Mouse (Mus musculus) erythroblast, embryonic 14.5 days (primary cell): Measurements from ENCODE around the gene Fbxo46.

ENCODE experiments used
- GATA1 ChIP-seq: IDR thresholded peaks from 2 replicates; pipeline ENCODE4 v1.6.1; 2012; ENCODE audit warnings: low read length, inconsistent platforms, mixed read lengths
- TAL1 ChIP-seq: IDR thresholded peaks from 3 replicates; pipeline ENCODE4 v1.6.1; 2012; ENCODE audit warnings: low read length, inconsistent platforms, mixed read lengths

- TF ChIP-seq GATA1 (no peak), TAL1 (no peak)
Measured at GRCm38 (mm10) chr7:19074494-19074893, 45.2 kb upstream of the Fbxo46 start.
